Mouse (Mus musculus): ENCODE measurements around the gene Actl6a.

DNA sequence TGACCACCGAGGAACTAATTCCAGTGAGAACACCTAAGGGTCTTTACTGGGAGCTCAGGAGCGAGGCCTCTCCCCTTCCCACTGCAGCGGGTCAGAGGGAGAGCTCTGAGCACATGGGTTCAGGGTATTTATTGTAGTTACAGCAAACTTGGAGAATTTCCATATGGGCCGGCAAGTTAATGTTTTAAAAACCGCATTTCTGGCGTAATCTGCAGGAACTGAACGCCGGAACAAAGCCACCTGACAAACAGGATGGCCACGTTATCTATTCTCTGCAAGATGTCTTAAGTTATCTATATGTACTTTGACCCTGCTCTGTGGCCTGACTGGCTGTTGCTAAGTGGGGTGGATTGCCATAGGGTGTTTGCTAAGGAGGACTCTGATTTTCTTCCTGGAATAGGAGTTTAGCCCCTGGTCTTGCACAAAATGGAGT, 16.5 kb upstream of the Actl6a start:
- TF ChIP-seq CTCF (IDR thresholded peaks at IDR 0.05; ENCODE audit: extremely low read depth, insufficient read length, insufficient replicate concordance, low read depth, low read length) (no peak), POLR2A (IDR thresholded peaks at IDR 0.05; ENCODE audit: low read depth, low read length) (no peak)

Measured in small intestine, adult 2 months (tissue).